Mouse (Mus musculus) forebrain, embryonic 13.5 days (tissue): ENCODE results near the gene Atp2b4. TPM values are rescaled to one million over a fixed set of nuclear protein-coding genes. Genes with fewer than 3 reads are reported as not detected.
"Not testable (repeated sequence)": the region's sequence is repeated elsewhere in the genome, so short reads cannot be mapped to it uniquely, and the experiment has no call there.

ENCODE experiments used
- ATAC-seq: fragments of 200-750 bp; cut with Nextera tagmentation; 2 replicates; pipeline ENCODE4 v1.8.0; 2017
- H3K27ac ChIP-seq: fragments of 300-500 bp; sonication (generic); 2 replicates; pipeline ENCODE4 v1.5.1; 2015; ENCODE audit warnings: inconsistent platforms, mild to moderate bottlenecking, moderate library complexity
- H3K27me3 ChIP-seq: fragments of 300-500 bp; sonication (generic); 2 replicates; pipeline ENCODE4 v1.6.1; 2015; ENCODE audit warnings: mild to moderate bottlenecking, inconsistent platforms
- H3K36me3 ChIP-seq: fragments of 300-500 bp; sonication (generic); 2 replicates; pipeline ENCODE4 v1.6.1; 2015; ENCODE audit warnings: mild to moderate bottlenecking, inconsistent platforms; ENCODE audit not compliant: poor library complexity, severe bottlenecking
- H3K4me1 ChIP-seq: fragments of 300-500 bp; sonication (generic); 2 replicates; pipeline ENCODE4 v1.6.1; 2015; ENCODE audit warnings: inconsistent platforms
- H3K4me2 ChIP-seq: fragments of 300-500 bp; sonication (generic); 2 replicates; pipeline ENCODE4 v1.6.1; 2015; ENCODE audit warnings: inconsistent platforms, mild to moderate bottlenecking, moderate library complexity
- H3K4me3 ChIP-seq: fragments of 300-500 bp; sonication (generic); 2 replicates; pipeline ENCODE4 v1.5.1; 2015; ENCODE audit warnings: mild to moderate bottlenecking, inconsistent platforms
- H3K9ac ChIP-seq: fragments of 300-500 bp; sonication (generic); 2 replicates; pipeline ENCODE4 v1.6.1; 2015; ENCODE audit warnings: mild to moderate bottlenecking, inconsistent platforms
- H3K9me3 ChIP-seq: fragments of 300-500 bp; sonication (generic); replicated peaks from 2 replicates; pipeline ENCODE4 v1.6.1; 2016; ENCODE audit warnings: inconsistent platforms
- WGBS: fragments of 180-500 bp; shearing (Covaris S2); methylation state at CpG from one replicate; pipeline ENCODE4 v1.1.7; 2015; 5-methylcytosine and 5-hydroxymethylcytosine counted together
- polyA plus RNA-seq: library from polyadenylated mRNA; unstranded; fragments of >200 nt; fragmentation: Nextera tagmentation; extraction: Ambion mirVana; gene quantifications from 2 replicates; pipeline ENCODE4 v1.2.1, GENCODE M21; 2015

The Atp2b4 gene
- polyA plus RNA-seq, 1 experiment from 2014 or later, result 6.7 TPM

- no peak overlapping the region for H3K9ac ChIP-seq
- WGBS, result 82% methylated on average over 7 of the region's 7 CpGs
- ATAC-seq, result no peak
- no peaks in the 10 kb centered on the region for H3K9me3 ChIP-seq
- no peaks in the 10 kb centered on the region for H3K36me3 ChIP-seq
- H3K27me3 ChIP-seq, result no peaks in the 10 kb centered on the region
- H3K4me2 ChIP-seq, result no peak overlapping the region
- no peaks in the 10 kb centered on the region for H3K4me1 ChIP-seq
- H3K4me3 ChIP-seq, result no peak overlapping the region
- H3K27ac ChIP-seq, result no peak overlapping the region
Measured at GRCm38 (mm10) chr1:133688301-133688700, 112.5 kb downstream of the Atp2b4 start.

DNA sequence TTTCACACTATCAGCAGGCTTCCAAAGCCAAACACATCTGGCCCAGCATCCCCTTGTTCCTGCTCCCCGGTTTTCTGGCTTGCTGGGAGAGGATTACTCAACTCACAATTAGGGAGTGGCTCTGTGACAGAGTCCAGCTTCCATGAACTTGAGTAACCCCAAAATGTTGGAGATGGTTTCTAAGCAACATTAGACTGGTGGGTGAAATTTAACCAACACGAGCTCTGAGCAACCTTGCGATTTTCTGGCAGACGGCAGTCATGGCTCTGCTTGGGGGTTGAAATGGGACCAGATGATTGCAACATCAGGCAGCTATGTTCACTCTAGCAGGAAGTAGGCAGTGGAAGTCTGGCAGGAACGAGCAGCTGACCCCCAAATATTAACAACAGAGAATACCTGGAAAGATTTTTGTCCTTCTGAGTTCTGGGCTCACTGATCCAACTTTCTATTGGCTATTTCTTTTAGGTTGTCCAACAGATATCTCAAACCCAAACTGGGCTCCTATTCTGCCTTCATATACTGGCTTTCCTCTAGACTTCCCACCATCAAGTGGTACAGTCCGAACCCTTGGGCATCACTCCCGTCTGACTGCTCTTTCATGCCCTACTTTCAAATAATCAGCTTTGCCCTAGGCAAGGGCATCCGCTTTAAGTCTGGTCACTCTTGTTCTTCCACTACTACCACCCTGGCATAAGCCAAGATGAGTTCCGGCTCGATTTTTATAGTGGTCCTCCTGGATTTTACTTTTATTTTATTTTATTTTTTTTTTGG is 114.9 kb downstream of the Atp2b4 start:
- Histone ChIP-seq H3K4me3 (no peak overlapping the region), H3K4me2 (no peak overlapping the region), H3K27ac (no peak overlapping the region), H3K9ac (no peak overlapping the region), H3K4me1 (no peaks in the 10 kb centered on the region), H3K27me3 (no peaks in the 10 kb centered on the region), H3K9me3 (no peaks in the 10 kb centered on the region), H3K36me3 (no peaks in the 10 kb centered on the region)
- 83% methylated on average over 10 of the region's 10 CpGs for WGBS
- no peak for ATAC-seq

GRCm38 (mm10) chr1:133671801-133672200 is 129.0 kb downstream of the Atp2b4 start:
- no peak overlapping the region for H3K4me2 ChIP-seq
- no peak overlapping the region for H3K4me3 ChIP-seq
- no peaks in the 10 kb centered on the region for H3K27me3 ChIP-seq
- no peaks in the 10 kb centered on the region for H3K9me3 ChIP-seq
- H3K36me3 ChIP-seq, result no peaks in the 10 kb centered on the region
- no peak for ATAC-seq
- H3K9ac ChIP-seq, result no peak overlapping the region
- 71% methylated on average over 3 of the region's 3 CpGs for WGBS
- H3K4me1 ChIP-seq, result no peaks in the 10 kb centered on the region
- H3K27ac ChIP-seq, result no peak overlapping the region

GRCm38 (mm10) chr1:133671266-133671665 is 129.6 kb downstream of the Atp2b4 start:
- Histone ChIP-seq H3K9ac (no peak overlapping the region), H3K4me3 (no peak overlapping the region), H3K4me1 (no peaks in the 10 kb centered on the region), H3K4me2 (no peak overlapping the region), H3K27ac (no peak overlapping the region), H3K36me3 (no peaks in the 10 kb centered on the region), H3K9me3 (no peaks in the 10 kb centered on the region), H3K27me3 (no peaks in the 10 kb centered on the region)
- WGBS, result 94% methylated on average over 3 of the region's 3 CpGs
- no peak for ATAC-seq

DNA sequence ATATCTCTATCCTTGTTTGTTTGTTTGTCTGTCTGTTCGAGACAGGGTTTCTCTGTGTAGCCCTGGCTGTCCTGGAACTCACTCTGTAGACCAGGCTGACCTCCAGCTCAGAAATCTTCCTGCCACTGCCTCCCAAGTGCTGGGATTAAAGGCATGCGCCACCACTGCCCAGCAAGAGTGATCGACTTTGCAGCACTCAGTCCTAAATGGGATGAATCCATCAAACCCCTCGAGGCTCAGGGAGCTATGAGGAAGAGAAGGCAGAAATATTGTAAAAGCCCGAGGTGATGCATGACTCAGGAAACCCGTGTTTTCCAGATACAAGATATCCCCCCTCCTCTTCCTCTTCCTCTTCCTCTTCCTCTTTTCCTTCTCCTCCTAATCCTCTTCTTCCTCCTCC is 130.1 kb downstream of the Atp2b4 start:
- no peak overlapping the region for H3K4me3 ChIP-seq
- ATAC-seq, result no peak
- no peaks in the 10 kb centered on the region for H3K9me3 ChIP-seq
- H3K4me2 ChIP-seq, result no peak overlapping the region
- no peaks in the 10 kb centered on the region for H3K4me1 ChIP-seq
- WGBS, result 81% methylated on average over 6 of the region's 6 CpGs
- no peaks in the 10 kb centered on the region for H3K27me3 ChIP-seq
- H3K36me3 ChIP-seq, result no peaks in the 10 kb centered on the region
- no peak overlapping the region for H3K27ac ChIP-seq
- H3K9ac ChIP-seq, result no peak overlapping the region

DNA sequence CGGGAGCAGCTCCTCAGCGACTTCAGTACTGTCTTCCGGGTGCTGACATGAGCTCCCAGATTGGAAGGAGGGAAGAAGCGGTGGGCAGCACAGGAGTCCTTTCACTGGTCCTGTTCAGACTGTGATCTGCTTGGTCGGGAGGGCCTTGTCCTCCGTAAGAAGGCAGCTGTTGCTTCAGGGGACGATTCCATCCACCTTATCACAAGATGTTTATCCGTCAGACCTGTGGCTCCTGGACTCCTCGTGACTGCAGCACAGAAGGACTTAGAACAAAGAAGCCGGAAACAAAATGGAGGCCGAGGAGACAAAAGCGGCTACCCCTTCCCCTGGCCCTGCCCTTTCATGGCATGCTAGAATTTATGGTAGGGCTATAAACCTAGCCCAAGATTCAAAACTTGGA is 130.7 kb downstream of the Atp2b4 start:
- Histone ChIP-seq H3K9me3 (no peaks in the 10 kb centered on the region), H3K9ac (no peak overlapping the region), H3K4me2 (no peak overlapping the region), H3K36me3 (no peaks in the 10 kb centered on the region), H3K4me1 (no peaks in the 10 kb centered on the region), H3K4me3 (no peak overlapping the region), H3K27me3 (no peaks in the 10 kb centered on the region), H3K27ac (no peak overlapping the region)
- ATAC-seq, result no peak
- 81% methylated on average over 12 of the region's 12 CpGs for WGBS

DNA sequence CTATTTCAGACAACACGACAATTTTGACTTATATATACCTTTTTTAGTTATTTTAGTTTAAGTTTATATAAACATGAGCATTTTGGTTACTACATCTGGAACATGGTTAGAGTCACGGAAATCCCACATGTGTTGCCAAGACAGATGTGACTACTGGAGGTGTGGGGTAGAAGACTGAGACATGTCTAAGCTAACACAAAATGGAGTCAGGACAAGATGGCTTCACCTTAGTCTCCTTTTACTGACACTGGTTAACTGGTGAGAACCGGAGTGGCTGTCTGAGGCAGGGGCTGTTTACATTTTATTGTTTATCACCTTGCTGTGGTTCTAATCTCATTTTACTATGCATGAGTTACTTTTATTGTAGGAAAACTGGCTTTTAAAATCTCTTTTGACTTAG is 132.2 kb downstream of the Atp2b4 start:
- no peak overlapping the region for H3K9ac ChIP-seq
- no peak for ATAC-seq
- WGBS, result 95% methylated on average over 3 of the region's 3 CpGs
- H3K4me2 ChIP-seq, result no peak overlapping the region
- no peaks in the 10 kb centered on the region for H3K27me3 ChIP-seq
- H3K36me3 ChIP-seq, result no peaks in the 10 kb centered on the region
- H3K4me3 ChIP-seq, result no peak overlapping the region
- no peaks in the 10 kb centered on the region for H3K4me1 ChIP-seq
- no peaks in the 10 kb centered on the region for H3K9me3 ChIP-seq
- H3K27ac ChIP-seq, result no peak overlapping the region

DNA sequence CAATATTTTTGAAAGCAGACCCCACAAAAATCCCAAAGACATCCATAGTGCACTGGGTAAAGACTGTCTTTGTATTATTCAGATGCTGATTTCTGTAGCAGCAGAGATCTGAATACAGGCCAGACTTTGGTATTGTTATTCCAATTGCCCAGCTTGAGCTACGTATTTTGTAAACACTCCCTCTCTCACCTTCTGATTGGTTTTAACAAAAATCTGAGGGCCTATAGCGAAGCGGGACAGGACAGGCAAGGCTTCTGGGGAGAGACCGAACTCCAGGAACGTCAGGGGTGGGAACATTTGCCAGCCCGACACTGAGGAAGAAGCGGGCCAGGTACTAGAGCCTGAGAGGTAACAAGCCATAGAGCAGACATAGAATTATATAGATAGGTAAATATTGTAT is 133.1 kb downstream of the Atp2b4 start:
- H3K9ac ChIP-seq, result no peak overlapping the region
- H3K4me1 ChIP-seq, result no peaks in the 10 kb centered on the region
- 20% methylated on average over 7 of the region's 7 CpGs for WGBS
- H3K27me3 ChIP-seq, result no peaks in the 10 kb centered on the region
- no peak overlapping the region for H3K4me2 ChIP-seq
- ATAC-seq, result no peak
- H3K36me3 ChIP-seq, result no peaks in the 10 kb centered on the region
- H3K9me3 ChIP-seq, result no peaks in the 10 kb centered on the region
- no peak overlapping the region for H3K4me3 ChIP-seq
- H3K27ac ChIP-seq, result no peak overlapping the region

DNA sequence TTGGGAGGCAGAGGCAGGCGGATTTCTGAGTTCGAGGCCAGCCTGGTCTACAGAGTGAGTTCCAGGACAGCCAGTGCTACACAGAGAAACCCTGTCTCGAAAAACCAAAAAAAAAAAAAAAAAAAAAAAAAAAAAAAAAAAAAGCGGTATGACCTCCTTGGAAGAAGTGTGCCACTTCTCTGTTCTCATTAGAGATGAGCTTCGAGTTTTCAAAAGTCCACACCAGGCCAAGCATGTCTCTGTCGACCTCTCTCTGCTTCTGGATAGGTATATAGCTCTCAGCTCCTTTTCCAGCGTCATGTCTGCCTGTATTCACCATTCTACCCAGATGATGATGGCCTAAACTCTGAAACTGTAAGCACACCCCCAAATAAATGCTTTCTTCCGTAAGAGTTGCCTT is 135.1 kb downstream of the Atp2b4 start:
- 82% methylated on average over 8 of the region's 8 CpGs for whole genome bisulfite sequencing
- H3K4me1 ChIP-seq, H3K36me3 ChIP-seq, H3K9me3 ChIP-seq, ATAC-seq, H3K27ac ChIP-seq, H3K9ac ChIP-seq, H3K4me2 ChIP-seq, H3K4me3 ChIP-seq, H3K27me3 ChIP-seq: not testable (repeated sequence)

- Histone ChIP-seq H3K4me2 (no peak overlapping the region), H3K9ac (no peak overlapping the region), H3K36me3 (peaks cover 3% of the 10 kb centered on the region), H3K9me3 (no peaks in the 10 kb centered on the region), H3K27me3 (no peaks in the 10 kb centered on the region), H3K27ac (no peak overlapping the region), H3K4me1 (peaks cover 11% of the 10 kb centered on the region), H3K4me3 (no peak overlapping the region)
- no peak for ATAC-seq
- WGBS, result 57% methylated on average over 11 of the region's 11 CpGs
Measured at GRCm38 (mm10) chr1:133664203-133664970, 136.5 kb downstream of the Atp2b4 start.

DNA sequence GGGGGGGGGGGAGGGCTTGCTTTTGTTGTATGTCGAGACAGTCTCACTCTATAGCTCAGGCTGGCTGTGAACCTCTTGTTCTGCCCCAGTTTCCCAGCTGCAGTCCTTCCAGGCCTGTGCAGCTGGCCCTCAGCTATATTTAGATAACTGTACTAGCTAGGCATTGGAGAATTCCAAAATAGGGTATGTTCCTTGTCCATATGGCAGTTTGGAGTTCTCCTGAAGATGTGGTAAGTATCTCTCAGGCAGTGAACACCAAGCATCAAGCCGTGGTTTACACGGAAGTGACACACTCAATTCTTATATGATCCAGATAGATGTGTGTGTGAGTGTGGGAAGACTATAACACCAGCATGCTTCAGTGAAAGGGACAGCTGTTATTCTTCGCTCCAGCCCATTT is 137.4 kb downstream of the Atp2b4 start:
- no peak for ATAC-seq
- H3K27ac ChIP-seq, result no peak overlapping the region
- H3K4me2 ChIP-seq, result no peak overlapping the region
- H3K4me1 ChIP-seq, result peaks cover 20% of the 10 kb centered on the region
- 74% methylated on average over 4 of the region's 4 CpGs for WGBS
- H3K4me3 ChIP-seq, result no peak overlapping the region
- no peaks in the 10 kb centered on the region for H3K9me3 ChIP-seq
- no peak overlapping the region for H3K9ac ChIP-seq
- H3K27me3 ChIP-seq, result no peaks in the 10 kb centered on the region
- H3K36me3 ChIP-seq, result peaks cover 12% of the 10 kb centered on the region

DNA sequence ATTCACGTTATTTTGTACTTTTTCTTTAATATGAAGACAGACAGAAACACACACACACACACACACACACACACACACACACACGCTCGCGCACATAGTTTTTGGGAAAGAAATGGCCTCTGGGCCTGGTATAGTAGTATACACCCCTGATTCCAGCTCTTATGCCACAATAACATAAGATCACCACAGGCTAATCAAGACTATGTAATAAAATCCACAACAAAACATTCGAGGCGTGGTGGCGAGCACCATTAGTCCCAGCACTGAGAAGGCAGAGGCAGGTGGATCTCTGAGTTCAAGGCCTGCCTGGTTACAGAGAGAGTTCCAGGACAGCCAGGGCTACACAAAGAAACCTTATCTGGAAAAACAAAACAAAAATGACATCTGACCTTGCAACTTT is 137.9 kb downstream of the Atp2b4 start:
- 93% methylated on average over 7 of the region's 7 CpGs for WGBS
- Histone ChIP-seq H3K9ac (no peak overlapping the region), H3K4me3 (no peak overlapping the region), H3K27me3 (no peaks in the 10 kb centered on the region), H3K36me3 (peaks cover 17% of the 10 kb centered on the region), H3K4me2 (no peak overlapping the region), H3K9me3 (no peaks in the 10 kb centered on the region), H3K4me1 (peaks cover 25% of the 10 kb centered on the region), H3K27ac (no peak overlapping the region)
- ATAC-seq, result no peak
